Mouse (Mus musculus) ES-Bruce4 (cell line): ENCODE data around the gene Sorbs2.

Experiments used
- CTCF ChIP-seq: IDR thresholded peaks from one replicate; pipeline ENCODE4 v1.8.1; 2011; ENCODE audit warnings: low read depth, low read length
- EP300 ChIP-seq: IDR thresholded peaks from 2 replicates; pipeline ENCODE4 v1.6.1; 2011; ENCODE audit warnings: low read depth, low read length; ENCODE audit not compliant: insufficient read depth
- POLR2A ChIP-seq: IDR thresholded peaks from one replicate; pipeline ENCODE4 v1.8.1; 2011; ENCODE audit warnings: low read length; ENCODE audit not compliant: insufficient read depth

DNA sequence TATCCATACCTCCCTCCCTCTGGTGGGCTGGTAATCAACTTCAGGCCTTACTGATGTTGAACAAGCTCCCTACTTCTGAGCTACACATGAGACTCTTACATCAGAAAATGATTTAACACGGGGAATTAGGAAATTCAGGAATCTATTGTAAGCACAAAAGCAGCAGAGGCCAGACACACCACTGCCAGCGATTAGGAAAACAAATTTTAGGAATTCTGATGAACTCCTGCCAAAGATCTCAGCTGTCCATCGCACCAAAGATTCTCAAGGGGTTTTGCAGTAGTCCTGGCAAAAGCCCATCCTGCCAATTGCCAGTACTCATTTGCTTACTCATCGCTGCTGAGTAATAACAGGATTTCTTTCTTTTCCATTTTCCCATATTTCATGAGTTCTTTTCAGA lies 94.4 kb downstream of the Sorbs2 start:
- no peak for TF ChIP-seq CTCF
- TF ChIP-seq EP300 = no peak
- TF ChIP-seq POLR2A = no peak
